Mouse (Mus musculus) olfactory bulb, adult 2 months (tissue): ENCODE results near the gene Ptprn2. TPM values are rescaled to one million over a fixed set of nuclear protein-coding genes. Genes with fewer than 3 reads are reported as not detected.
A peak's percentile ranks its signal among the peaks of the same experiment; 100 is the strongest.

Experiments used
- H3K27ac ChIP-seq: fragments of 200-500 bp; 2 replicates; pipeline ENCODE4 v1.5.1; 2012; ENCODE audit warnings: low read depth, low read length; ENCODE audit not compliant: insufficient read depth
- H3K4me1 ChIP-seq: fragments of 200-500 bp; 2 replicates; pipeline ENCODE4 v1.6.1; 2012; ENCODE audit warnings: low read length; ENCODE audit not compliant: control insufficient read depth, insufficient read depth
- H3K4me3 ChIP-seq: fragments of 200-500 bp; 2 replicates; pipeline ENCODE4 v1.5.1; 2012; ENCODE audit warnings: mild to moderate bottlenecking, low read depth, low read length, moderate library complexity; ENCODE audit not compliant: insufficient read depth
- CTCF ChIP-seq: fragments of 200-500 bp; IDR thresholded peaks from 2 replicates; pipeline ENCODE4 v1.5.1; 2012; ENCODE audit warnings: low read depth, mild to moderate bottlenecking, low read length, moderate library complexity; ENCODE audit not compliant: insufficient read depth
- POLR2A ChIP-seq: fragments of 200-500 bp; IDR thresholded peaks from 2 replicates; pipeline ENCODE4 v1.6.1; 2012; ENCODE audit warnings: mild to moderate bottlenecking, low read depth, low read length, moderate library complexity; ENCODE audit not compliant: insufficient read depth
- WGBS: fragments of 180-500 bp; shearing (Covaris S2); methylation state at CpG from one replicate; pipeline ENCODE4 v1.1.7; 2018; 5-methylcytosine and 5-hydroxymethylcytosine counted together
- polyA plus RNA-seq: library from polyadenylated mRNA; stranded (reverse); fragments of >200 nt; gene quantifications from 2 replicates; pipeline ENCODE4 v1.2.4, GENCODE M21; 2012; ENCODE audit warnings: low replicate concordance; ENCODE audit not compliant: missing spikeins, insufficient read depth, insufficient read length

The Ptprn2 gene
- polyA plus RNA-seq, 1 experiment = not detected

GRCm38 (mm10) chr12:117187167-117187566, 701.6 kb downstream of the Ptprn2 start:
- Histone ChIP-seq H3K27ac (no peak overlapping the region), H3K4me1 (peaks cover 11% of the 10 kb centered on the region), H3K4me3 (no peak overlapping the region)
- WGBS = 82% methylated on average over 3 of the region's 3 CpGs
- no peak for TF ChIP-seq POLR2A
- TF ChIP-seq CTCF = 0 out of 2 replicates have a peak, but pooled peaks have one; percentile 12

GRCm38 (mm10) chr12:117192001-117192400, 706.5 kb downstream of the Ptprn2 start:
- H3K4me1 ChIP-seq = peaks cover 23% of the 10 kb centered on the region
- 67% methylated on average over 4 of the region's 4 CpGs for WGBS
- no peak for TF ChIP-seq CTCF
- 0 out of 2 replicates have a peak overlapping the region, but pooled peaks have one; percentile 7 for H3K27ac ChIP-seq
- no peak overlapping the region for H3K4me3 ChIP-seq

- Histone ChIP-seq H3K27ac (peak overlapping the region; percentile 98), H3K4me1 (peaks cover 30% of the 10 kb centered on the region), H3K4me3 (no peak overlapping the region; the same call in 1 of the 2 replicates)
- WGBS = 3% methylated on average over 12 of the region's 12 CpGs
- TF ChIP-seq CTCF (no peak), POLR2A (no peak)
Measured at GRCm38 (mm10) chr12:117196721-117197425, 711.4 kb downstream of the Ptprn2 start.

GRCm38 (mm10) chr12:117198093-117198492, 712.6 kb downstream of the Ptprn2 start:
- TF ChIP-seq CTCF (no peak), POLR2A (no peak)
- Histone ChIP-seq H3K27ac (no peak overlapping the region), H3K4me3 (no peak overlapping the region), H3K4me1 (peaks cover 31% of the 10 kb centered on the region)
- WGBS = 31% methylated on average over 8 of the region's 8 CpGs

GRCm38 (mm10) chr12:117200117-117200516, 714.6 kb downstream of the Ptprn2 start:
- Histone ChIP-seq H3K4me3 (no peak overlapping the region), H3K27ac (peak overlapping the region; percentile 60), H3K4me1 (peaks cover 32% of the 10 kb centered on the region)
- WGBS = 10% methylated on average over 9 of the region's 9 CpGs
- TF ChIP-seq CTCF (no peak), POLR2A (no peak)

GRCm38 (mm10) chr12:117200590-117200989, 715.1 kb downstream of the Ptprn2 start:
- Histone ChIP-seq H3K27ac (peak overlapping the region; percentile 60), H3K4me1 (peaks cover 30% of the 10 kb centered on the region), H3K4me3 (no peak overlapping the region)
- TF ChIP-seq CTCF = no peak
- TF ChIP-seq POLR2A = no peak
- 58% methylated on average over 5 of the region's 5 CpGs for WGBS

- TF ChIP-seq POLR2A (no peak), CTCF (no peak)
- Histone ChIP-seq H3K4me3 (no peak overlapping the region), H3K27ac (no peak overlapping the region), H3K4me1 (peaks cover 23% of the 10 kb centered on the region)
- 24% methylated on average over 7 of the region's 7 CpGs for WGBS
Measured at GRCm38 (mm10) chr12:117203506-117203905, 718.0 kb downstream of the Ptprn2 start.

- TF ChIP-seq POLR2A = no peak
- TF ChIP-seq CTCF = no peak
- no peak overlapping the region for H3K4me3 ChIP-seq
- H3K27ac ChIP-seq = no peak overlapping the region
Measured at GRCm38 (mm10) chr12:117204905-117205304, 719.4 kb downstream of the Ptprn2 start.

GRCm38 (mm10) chr12:117207421-117208120, 722.1 kb downstream of the Ptprn2 start:
- Histone ChIP-seq H3K4me3 (no peak overlapping the region), H3K4me1 (peaks cover 8% of the 10 kb centered on the region), H3K27ac (no peak overlapping the region)
- TF ChIP-seq POLR2A (no peak), CTCF (no peak)
- 66% methylated on average over 4 of the region's 4 CpGs for WGBS

More at GRCm38 (mm10) chr12:117204905-117205304, 719.4 kb downstream of the Ptprn2 start:
- H3K4me1 ChIP-seq = peaks cover 17% of the 10 kb centered on the region
